Mouse (Mus musculus): ENCODE measurements around the gene Arl16. TPM values are rescaled to one million over a fixed set of nuclear protein-coding genes. Genes with fewer than 3 reads are reported as not detected.

The Arl16 gene
- total RNA-seq, 4 experiments from 2014 or later, result 22.8 to 38.7 (median 29.5) TPM

DNA sequence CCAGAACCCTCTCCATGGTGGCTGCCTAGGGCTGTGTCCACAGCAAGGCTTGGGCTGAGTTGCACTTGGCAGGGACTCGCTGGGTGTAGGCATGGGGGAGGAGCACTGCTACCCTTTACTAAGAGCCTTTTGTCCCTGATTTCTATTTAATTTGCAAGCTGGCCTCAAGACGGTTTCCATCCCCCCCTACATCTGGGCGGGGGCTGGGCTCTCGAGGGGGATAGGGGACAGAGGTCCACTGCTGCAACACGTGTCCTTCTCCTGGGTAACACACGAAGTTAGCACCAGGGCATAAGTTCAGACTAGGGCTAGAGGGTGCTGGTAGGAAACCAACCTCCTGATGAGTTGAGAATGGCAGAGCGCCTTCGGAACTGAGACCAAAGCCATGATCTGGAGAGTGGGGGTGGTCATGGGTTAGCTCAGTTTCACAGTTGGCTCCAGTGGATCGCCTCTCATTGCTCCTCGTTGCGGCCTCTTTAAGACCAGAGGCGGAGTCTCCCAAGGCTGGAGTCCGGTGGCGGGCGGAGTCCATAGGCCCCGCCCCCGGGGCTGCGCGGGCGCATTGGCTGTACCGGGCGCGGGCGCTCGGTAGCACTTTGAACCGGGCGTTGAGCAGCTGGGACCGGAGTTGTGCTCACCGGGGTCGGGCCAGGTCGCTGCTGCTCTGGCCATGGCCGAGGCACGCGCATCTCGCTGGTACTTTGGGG is 24.1 kb upstream of the Arl16 start, which contains the start of gene Slc25a10:
TSS of gene Slc25a10 (plus strand) at position 524 of the 707 bp plus-strand sequence.
- DNase-seq, result peak; percentile 88

GRCm38 (mm10) chr11:120490291-120491046 is 23.1 kb upstream of the Arl16 start:
- DNase-seq, result no peak

- DNase-seq, result peak; percentile 56
Observed at GRCm38 (mm10) chr11:120489054-120489761, 21.8 kb upstream of the Arl16 start.

- DNase-seq, result no peak
Observed at GRCm38 (mm10) chr11:120488516-120488915, 21.1 kb upstream of the Arl16 start.

DNA sequence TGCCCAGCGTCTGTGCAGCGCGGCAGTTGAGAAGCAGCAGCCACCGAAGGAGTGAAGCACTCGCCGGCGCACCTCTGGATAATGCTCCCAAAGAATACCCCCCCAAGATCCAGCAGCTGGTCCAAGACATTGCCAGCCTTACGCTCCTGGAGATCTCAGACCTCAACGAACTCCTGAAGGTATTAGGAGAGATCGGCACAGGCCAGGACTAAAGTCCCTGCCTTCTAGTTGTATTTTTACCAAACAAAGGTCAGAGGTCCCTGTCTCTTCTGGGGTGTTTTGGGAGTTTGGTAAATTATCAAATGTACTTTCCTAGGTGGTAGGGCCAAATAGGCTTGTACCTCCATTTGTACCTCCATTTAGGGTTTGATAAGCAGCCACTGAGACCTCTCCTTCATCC is 17.8 kb upstream of the Arl16 start:
- DNase-seq, result no peak

DNA sequence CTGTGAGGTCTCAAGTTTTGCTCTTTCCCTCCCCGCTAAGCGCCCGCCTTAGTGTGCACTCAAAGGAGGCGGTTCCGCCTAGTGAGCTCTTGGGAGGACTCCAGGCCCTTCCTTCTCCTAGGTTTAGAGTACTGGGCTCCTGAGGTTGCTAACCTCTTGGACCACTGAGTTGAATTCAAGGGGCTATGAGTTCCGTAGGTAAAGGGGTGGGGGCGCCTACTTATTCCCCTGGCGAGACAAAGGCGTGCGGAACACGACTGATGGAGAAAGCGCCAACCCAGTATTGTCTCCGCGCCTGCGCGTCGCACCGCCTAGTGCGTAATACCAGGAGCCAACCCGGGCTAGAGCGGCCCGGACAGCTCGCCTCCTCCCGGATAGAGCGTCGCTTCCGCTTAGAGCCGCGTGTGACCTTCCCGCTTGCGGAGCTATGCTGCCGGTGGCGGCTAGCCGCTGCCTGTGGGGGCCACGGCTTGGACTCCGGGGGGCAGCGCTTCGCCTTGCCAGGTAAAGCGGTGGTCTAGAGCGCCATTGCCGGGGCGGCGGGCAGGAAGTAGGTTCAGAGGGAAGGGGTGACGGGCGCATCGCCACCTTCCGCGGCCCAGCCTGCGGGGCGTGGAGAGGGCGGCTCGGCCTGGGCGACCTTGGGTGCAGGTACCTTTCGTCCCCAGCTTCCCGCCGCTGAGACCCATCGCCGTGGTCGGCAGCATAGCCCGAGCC is 17.0 kb upstream of the Arl16 start, which contains the start of gene Mrpl12:
TSS of gene Mrpl12 (plus strand) at position 349 of the 717 bp plus-strand sequence.
- DNase-seq, result peak; percentile 86

DNA sequence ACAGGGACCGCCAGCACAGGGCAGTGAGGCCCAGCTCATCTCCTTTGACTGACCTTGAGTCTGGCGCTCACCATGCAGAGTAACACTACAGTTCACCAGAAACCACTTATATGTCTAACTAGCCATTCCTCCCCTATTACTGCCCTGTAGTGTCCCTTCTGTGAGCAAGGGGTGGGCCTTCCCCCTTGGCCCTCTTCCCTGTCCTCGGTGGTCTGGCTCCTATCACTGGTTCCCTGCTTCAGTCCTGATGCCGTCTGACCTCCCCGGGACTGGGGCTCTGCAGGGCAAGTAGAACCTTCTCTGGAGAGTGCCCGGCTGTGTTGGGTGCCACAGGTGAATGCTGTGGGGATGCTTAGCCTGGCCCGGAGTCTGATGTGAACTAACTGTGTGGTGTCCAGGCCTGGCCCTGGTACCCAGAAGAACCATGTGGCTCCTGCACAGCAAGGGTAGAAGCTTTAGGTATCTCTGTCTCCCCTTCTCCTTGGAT is 16.1 kb upstream of the Arl16 start:
- no peak for DNase-seq

DNA sequence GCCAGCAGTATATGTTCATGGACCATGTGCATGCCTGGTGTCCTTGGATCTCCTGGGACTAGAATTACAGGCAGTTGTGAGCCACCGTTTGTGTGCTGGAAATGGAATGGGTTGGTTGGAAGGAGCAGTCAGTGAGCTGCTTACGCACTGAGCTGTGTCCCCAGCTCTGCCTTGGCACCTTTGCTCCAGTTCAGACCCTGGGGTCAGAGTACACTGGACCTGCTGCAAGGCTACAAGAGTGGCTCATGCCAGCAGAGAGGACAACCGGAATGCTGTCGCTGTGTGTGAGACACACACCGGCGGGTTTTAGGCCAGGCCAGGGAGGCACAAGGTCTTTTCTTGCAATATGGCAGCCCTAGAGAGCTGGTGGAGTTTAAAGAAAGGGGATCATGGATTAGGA is 4.6 kb upstream of the Arl16 start:
- DNase-seq, result no peak

GRCm38 (mm10) chr11:120467736-120468092 is 307 bp upstream of the Arl16 start:
- DNase-seq, result no peak

DNA sequence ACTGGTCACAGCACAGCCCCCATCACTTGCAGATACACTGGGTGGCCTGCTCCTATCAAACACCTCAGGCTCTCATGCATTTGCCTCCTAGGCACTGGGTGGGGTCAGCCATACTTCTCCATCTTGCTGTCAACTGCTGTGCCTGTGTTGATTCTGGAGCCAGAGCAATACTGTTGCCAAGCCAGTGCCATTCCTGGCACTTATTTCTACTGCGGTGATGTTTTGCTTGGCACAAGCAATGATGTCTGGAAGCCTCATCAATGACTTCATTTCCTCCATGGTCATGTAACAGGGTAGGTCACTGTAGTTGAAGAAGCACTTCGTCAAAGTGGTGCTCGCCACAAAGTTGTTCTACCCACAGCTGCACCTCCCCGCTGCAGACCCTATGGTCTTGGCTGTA is 1.9 kb downstream of the Arl16 start:
- no peak for DNase-seq

DNA sequence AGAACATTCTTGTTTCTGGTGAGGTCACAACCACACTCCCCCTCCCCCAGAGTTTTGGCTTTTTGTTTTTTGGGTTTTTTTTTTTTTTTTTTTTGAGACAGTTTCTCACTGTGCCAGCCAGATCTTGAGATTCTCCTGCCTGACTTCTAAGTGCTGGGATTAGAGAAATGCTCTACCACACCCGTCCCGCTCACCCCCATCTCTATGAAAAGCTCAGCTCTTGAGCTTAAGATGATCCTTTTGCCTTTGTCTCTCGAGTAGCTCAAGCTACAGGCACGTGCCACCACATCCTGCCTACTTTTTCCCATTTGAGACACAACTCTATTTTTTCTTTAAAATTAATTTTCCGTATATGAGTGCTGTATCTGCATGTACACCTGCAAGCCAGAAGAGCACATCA is 3.0 kb downstream of the Arl16 start:
- no peak for DNase-seq

GRCm38 (mm10) chr11:120463536-120463935 is 3.9 kb downstream of the Arl16 start:
- DNase-seq, result no peak

GRCm38 (mm10) chr11:120458847-120459597 is 8.4 kb downstream of the Arl16 start:
- no peak for DNase-seq

- peak; percentile 64 for DNase-seq
Observed at GRCm38 (mm10) chr11:120457772-120458751, 9.3 kb downstream of the Arl16 start, which contains the start of the genes Oxld1 and Ccdc137. Oxld1 (minus strand) TSS chr11:120458068. Ccdc137 (plus strand) TSS chr11:120458115.

- DNase-seq, result no peak
Observed at GRCm38 (mm10) chr11:120457370-120457769, 10.0 kb downstream of the Arl16 start.

- DNase-seq, result no peak
Observed at GRCm38 (mm10) chr11:120455413-120455812, 12.0 kb downstream of the Arl16 start.

DNA sequence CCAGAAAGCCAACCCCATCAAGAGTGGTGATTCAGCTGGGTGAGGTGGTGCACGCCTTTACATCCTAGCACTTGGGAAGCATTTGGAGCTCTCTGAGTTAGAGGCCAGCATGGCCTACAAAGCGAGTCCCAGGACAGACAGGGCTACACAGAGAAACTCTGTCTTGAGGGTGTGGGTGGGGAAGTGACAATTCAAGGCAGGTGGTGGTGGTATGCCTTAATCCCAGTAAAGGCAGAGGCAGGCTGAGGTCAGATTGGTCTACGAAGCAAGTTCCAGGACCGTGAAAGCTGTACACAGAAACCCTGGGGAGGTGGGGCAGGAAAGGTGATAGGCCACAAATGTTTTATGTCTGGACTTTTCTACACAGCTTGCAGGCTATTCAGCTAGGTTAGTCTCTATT is 12.4 kb downstream of the Arl16 start:
- no peak for DNase-seq

DNA sequence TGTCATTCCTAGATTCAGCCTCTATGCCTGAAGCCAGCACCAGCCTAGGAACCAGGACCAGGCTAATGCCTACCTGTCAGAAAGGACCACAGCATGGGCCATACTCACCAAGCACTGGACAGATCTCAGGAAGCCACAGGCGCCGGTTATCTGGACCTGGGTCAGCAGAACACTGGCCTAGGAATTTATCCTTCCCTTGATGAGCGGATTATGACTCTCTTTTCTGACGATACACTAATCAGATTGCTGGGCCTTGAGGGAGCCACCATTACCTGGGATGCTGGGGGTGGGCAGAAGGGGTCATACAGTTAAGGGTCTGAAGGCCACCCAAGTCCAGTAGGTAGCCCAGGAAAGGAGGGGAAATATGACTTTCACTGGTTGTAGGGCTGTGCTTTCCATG is 14.1 kb downstream of the Arl16 start, which contains the start of gene Pde6g:
TSS of gene Pde6g (minus strand) at position 195 of the 400 bp plus-strand sequence.
- no peak for DNase-seq

GRCm38 (mm10) chr11:120452246-120452645 is 15.2 kb downstream of the Arl16 start:
- no peak for DNase-seq

DNA sequence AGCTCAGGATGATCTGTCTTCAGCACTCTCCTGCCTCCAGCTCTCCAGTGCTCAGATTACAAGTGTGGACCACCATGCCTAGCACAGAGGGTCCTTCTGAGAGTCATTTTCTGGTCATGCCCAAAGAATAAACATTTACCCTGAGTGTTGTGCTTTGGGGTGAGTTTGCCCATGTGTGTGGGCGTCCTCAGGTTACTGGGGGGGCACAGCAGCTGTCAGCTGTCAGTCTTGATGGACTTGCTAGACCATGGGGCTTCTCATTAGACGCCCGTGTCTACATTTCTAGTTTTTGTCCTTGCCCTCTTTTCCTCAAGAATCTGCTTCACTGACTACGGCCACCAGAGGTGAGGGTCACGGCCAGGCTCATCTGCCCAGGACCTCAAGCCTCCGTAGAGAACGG is 20.2 kb downstream of the Arl16 start:
- no peak for DNase-seq

All from adrenal gland, adult 8-10 months (tissue).